Mouse (Mus musculus): ENCODE results near the gene Gm20388. TPM values are rescaled to one million over a fixed set of nuclear protein-coding genes. Genes with fewer than 3 reads are reported as not detected.
"Not testable (repeated sequence)": the region's sequence is repeated elsewhere in the genome, so short reads cannot be mapped to it uniquely, and the experiment has no call there.

Gm20388 gene
- polyA plus RNA-seq, 1 experiment from 2014 or later, result 8.3 TPM

DNA sequence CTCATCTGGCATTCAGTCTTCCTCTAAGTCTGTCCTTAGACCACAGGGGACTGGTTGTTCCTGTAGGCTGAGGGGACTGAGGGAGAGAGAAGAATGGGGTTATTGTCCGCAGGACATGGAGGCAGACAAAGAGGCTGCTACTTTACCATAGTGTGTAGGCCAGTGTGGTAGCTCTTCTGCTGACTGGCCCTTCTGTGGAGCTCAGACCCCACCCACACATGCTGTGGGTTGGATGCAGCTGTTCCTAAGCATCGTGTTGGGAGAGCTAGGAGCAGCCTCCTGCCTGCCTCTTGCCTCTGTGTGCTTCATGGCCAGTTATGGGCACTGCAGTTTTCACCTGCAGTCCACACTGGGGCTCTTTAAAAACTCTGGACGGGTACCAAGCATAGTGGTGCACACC is 3346.5 kb downstream of the Gm20388 start:
- no peak overlapping the region for H3K4me2 ChIP-seq (ENCODE audit: low read length)
- WGBS, result 84% methylated on average over 3 of the region's 3 CpGs
- no peak overlapping the region for H3K4me3 ChIP-seq (ENCODE audit: low read depth, low read length)
- no peaks in the 10 kb centered on the region for H3K9me3 ChIP-seq (ENCODE audit: control insufficient read depth, low read length)
- no peaks in the 10 kb centered on the region for H3K27me3 ChIP-seq (replicated peaks; ENCODE audit: control insufficient read depth, insufficient read depth, low read length)
- H3K36me3 ChIP-seq (ENCODE audit: control insufficient read depth, insufficient read depth, low read length), result peaks cover 51% of the 10 kb centered on the region
- DNase-seq (ENCODE audit: low spot score) (no peak), ATAC-seq (replicated peaks; ENCODE audit: low FRiP score, low TSS enrichment, low read depth) (no peak)
- peaks cover 21% of the 10 kb centered on the region for H3K4me1 ChIP-seq (replicated peaks; ENCODE audit: control insufficient read depth, insufficient read depth, low read length)
- H3K9ac ChIP-seq (ENCODE audit: low read length), result no peak overlapping the region
- H3K27ac ChIP-seq (ENCODE audit: low read depth), result no peak overlapping the region

DNA sequence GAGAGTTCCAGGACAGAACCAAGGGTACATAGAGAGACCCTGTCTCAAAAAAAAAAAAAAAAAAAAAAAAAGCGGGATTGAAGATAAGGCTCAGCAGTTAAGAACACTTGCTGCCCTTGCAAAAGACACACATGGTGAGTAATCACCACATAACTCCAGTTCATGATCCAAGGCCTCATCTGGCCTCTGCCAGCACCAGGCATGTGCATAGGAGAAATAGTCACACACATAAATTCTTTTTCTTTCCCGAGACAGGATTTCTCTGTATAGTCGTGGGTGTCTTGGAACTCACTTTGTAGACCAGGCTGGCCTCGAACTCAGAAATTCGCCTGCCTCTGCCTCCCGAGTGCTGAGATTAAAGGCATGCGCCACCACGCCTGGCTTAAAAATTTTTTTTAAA is 3347.0 kb downstream of the Gm20388 start:
- DNase-seq (ENCODE audit: low spot score); H3K4me3 ChIP-seq (ENCODE audit: low read depth, low read length); H3K4me2 ChIP-seq (ENCODE audit: low read length); H3K27ac ChIP-seq (ENCODE audit: low read depth); H3K9me3 ChIP-seq (ENCODE audit: control insufficient read depth, low read length); H3K27me3 ChIP-seq (replicated peaks; ENCODE audit: control insufficient read depth, insufficient read depth, low read length); ATAC-seq (replicated peaks; ENCODE audit: low FRiP score, low TSS enrichment, low read depth); H3K9ac ChIP-seq (ENCODE audit: low read length): not testable (repeated sequence)
- peaks cover 56% of the 10 kb centered on the region for H3K36me3 ChIP-seq (ENCODE audit: control insufficient read depth, insufficient read depth, low read length)
- 89% methylated on average over 8 of the region's 8 CpGs for WGBS
- H3K4me1 ChIP-seq (replicated peaks; ENCODE audit: control insufficient read depth, insufficient read depth, low read length), result peaks cover 18% of the 10 kb centered on the region

DNA sequence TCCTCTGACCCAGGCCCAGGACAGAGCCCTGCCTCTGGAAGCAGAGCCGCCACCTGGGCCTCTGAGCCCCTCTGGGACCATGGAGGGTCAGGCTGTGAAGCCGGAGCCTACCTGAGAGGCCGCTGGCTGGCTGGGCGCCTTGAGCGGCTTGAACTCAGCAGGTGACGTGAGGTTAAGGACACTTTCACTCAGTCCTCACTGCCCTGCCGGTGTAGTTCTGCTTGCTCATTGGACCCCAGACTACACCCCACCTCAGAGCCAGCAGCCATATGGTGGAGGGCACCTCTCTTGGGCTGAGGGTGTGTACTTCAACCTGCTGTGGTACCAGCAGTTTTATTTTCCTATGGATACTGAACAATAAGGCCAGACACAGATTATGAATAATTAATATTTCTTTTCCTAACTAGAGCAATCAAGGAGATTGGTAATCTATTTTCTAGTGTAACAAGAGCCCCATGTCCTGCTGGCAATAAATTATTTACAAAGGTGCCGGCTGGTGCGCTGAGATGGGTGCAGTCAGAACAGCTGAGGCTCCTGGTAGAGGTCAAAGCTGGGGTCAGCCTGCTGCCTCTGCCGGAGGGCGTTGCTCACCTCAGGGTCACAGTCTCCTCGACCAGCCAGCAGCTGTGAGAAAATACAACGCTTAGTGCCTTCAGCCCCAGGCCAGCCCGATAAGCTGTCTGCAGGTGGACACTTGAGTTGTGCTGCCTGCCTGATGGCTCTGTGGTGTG is 3357.4 kb downstream of the Gm20388 start:
- no peaks in the 10 kb centered on the region for H3K9me3 ChIP-seq (ENCODE audit: control insufficient read depth, low read length)
- no peak overlapping the region for H3K4me3 ChIP-seq (ENCODE audit: low read depth, low read length)
- peaks cover 77% of the 10 kb centered on the region for H3K36me3 ChIP-seq (ENCODE audit: control insufficient read depth, insufficient read depth, low read length)
- DNase-seq (ENCODE audit: low spot score) (no peak), ATAC-seq (replicated peaks; ENCODE audit: low FRiP score, low TSS enrichment, low read depth) (no peak)
- H3K27ac ChIP-seq (ENCODE audit: low read depth), result no peak overlapping the region
- 70% methylated on average over 14 of the region's 14 CpGs for WGBS
- H3K9ac ChIP-seq (ENCODE audit: low read length), result no peak overlapping the region
- no peak overlapping the region for H3K4me2 ChIP-seq (ENCODE audit: low read length)
- no peaks in the 10 kb centered on the region for H3K4me1 ChIP-seq (replicated peaks; ENCODE audit: control insufficient read depth, insufficient read depth, low read length)
- no peaks in the 10 kb centered on the region for H3K27me3 ChIP-seq (replicated peaks; ENCODE audit: control insufficient read depth, insufficient read depth, low read length)

DNA sequence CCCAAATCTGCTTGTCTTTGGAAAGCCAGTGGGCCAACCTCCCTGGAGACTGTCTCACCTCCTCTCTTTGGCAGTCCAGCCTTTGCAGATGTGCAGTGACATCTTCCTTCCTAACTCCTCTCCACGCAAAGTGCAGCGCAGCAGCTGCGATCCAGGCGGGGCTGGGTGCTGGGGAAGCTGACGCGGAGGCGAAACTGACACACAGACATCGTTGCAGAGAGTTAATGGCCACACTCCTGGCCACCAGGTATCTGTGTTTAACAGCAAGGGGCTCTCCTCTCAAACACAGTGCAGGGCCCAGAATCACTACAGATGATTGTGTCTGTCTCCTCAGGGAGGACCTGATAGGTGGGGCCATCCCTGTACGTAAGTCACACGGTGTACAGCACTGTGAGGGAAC is 3360.5 kb downstream of the Gm20388 start:
- WGBS, result 89% methylated on average over 10 of the region's 10 CpGs
- no peaks in the 10 kb centered on the region for H3K27me3 ChIP-seq (replicated peaks; ENCODE audit: control insufficient read depth, insufficient read depth, low read length)

DNA sequence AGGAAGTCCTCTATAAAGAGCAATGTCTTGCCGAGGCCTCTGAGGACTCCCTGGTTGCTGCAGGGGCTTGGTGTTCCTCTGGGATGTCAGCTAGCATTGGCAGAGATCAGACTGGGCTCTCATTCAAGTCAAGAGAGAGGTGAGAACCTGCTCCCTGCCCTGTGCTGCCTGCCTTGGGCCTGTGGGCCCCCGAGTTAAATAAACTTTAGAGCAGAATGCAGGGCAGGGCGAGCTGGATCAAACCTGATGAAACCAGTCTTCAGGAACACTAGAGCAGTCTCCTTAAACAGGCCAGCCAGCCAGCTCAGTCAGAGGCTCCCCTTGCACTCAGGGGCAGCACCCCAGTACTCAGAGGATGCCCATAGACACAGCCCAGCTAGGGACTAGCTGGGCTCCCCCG is 3361.3 kb downstream of the Gm20388 start:
- no peak overlapping the region for H3K4me3 ChIP-seq (ENCODE audit: low read depth, low read length)
- H3K4me2 ChIP-seq (ENCODE audit: low read length), result no peak overlapping the region
- H3K36me3 ChIP-seq (ENCODE audit: control insufficient read depth, insufficient read depth, low read length), result peaks cover 47% of the 10 kb centered on the region
- no peaks in the 10 kb centered on the region for H3K9me3 ChIP-seq (ENCODE audit: control insufficient read depth, low read length)
- no peak overlapping the region for H3K9ac ChIP-seq (ENCODE audit: low read length)
- ATAC-seq (replicated peaks; ENCODE audit: low FRiP score, low TSS enrichment, low read depth) (no peak), DNase-seq (ENCODE audit: low spot score) (no peak)
- no peaks in the 10 kb centered on the region for H3K4me1 ChIP-seq (replicated peaks; ENCODE audit: control insufficient read depth, insufficient read depth, low read length)
- 69% methylated on average over 4 of the region's 4 CpGs for WGBS
- no peak overlapping the region for H3K27ac ChIP-seq (ENCODE audit: low read depth)
- H3K27me3 ChIP-seq (replicated peaks; ENCODE audit: control insufficient read depth, insufficient read depth, low read length), result no peaks in the 10 kb centered on the region

More for the DNA sequence above, 3360.5 kb downstream of the Gm20388 start:
- ATAC-seq (replicated peaks; ENCODE audit: low FRiP score, low TSS enrichment, low read depth) (no peak), DNase-seq (ENCODE audit: low spot score) (no peak)
- H3K4me1 ChIP-seq (replicated peaks; ENCODE audit: control insufficient read depth, insufficient read depth, low read length), result no peaks in the 10 kb centered on the region
- no peak overlapping the region for H3K4me2 ChIP-seq (ENCODE audit: low read length)
- peaks cover 52% of the 10 kb centered on the region for H3K36me3 ChIP-seq (ENCODE audit: control insufficient read depth, insufficient read depth, low read length)
- H3K27ac ChIP-seq (ENCODE audit: low read depth), result no peak overlapping the region
- H3K9me3 ChIP-seq (ENCODE audit: control insufficient read depth, low read length), result no peaks in the 10 kb centered on the region
- no peak overlapping the region for H3K4me3 ChIP-seq (ENCODE audit: low read depth, low read length)
- no peak overlapping the region for H3K9ac ChIP-seq (ENCODE audit: low read length)

DNA sequence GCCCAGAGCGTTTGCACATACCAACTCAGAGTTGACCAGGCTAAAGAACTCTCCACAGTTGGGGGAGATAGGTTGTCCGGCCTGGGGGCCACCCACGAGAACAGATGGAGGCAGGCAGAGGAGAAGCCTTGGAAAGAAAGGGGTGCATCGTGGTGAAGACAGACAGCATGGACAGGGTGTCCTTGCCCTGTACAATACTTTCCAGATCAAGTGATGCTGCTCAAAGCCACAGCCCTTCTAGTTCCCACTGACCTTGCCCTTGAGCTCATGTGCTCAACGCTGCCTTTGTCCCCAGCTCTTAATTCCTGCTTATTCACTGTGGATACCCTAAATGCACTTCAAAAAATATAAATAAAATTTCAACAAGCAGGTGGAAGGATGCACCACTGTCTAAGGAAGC is 3363.8 kb downstream of the Gm20388 start:
- H3K36me3 ChIP-seq (ENCODE audit: control insufficient read depth, insufficient read depth, low read length), result peaks cover 25% of the 10 kb centered on the region

DNA sequence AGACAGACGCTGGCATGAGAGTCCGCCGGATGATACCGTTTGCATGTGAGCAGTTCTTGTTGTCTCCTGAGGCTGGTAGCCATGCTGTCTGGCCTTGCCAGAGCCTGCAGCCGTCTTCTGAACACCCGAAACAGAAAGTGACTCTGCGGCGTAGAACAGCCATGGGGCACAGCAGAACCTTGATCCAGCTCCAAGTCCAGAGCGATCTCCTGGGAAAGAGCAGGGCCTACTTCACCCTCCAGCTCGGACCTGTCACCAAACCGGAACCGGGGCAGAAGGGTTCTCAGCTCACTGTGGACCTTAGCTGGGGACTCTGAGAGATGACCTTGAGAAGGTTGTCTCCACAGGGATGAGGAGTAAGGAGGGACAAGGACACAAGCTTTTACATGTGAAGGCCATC is 3364.5 kb downstream of the Gm20388 start:
- no peaks in the 10 kb centered on the region for H3K9me3 ChIP-seq (ENCODE audit: control insufficient read depth, low read length)
- H3K27ac ChIP-seq (ENCODE audit: low read depth), result no peak overlapping the region
- H3K4me1 ChIP-seq (replicated peaks; ENCODE audit: control insufficient read depth, insufficient read depth, low read length), result no peaks in the 10 kb centered on the region
- H3K4me2 ChIP-seq (ENCODE audit: low read length), result no peak overlapping the region
- DNase-seq (ENCODE audit: low spot score) (no peak), ATAC-seq (replicated peaks; ENCODE audit: low FRiP score, low TSS enrichment, low read depth) (no peak)
- H3K36me3 ChIP-seq (ENCODE audit: control insufficient read depth, insufficient read depth, low read length), result peaks cover 22% of the 10 kb centered on the region
- no peak overlapping the region for H3K4me3 ChIP-seq (ENCODE audit: low read depth, low read length)
- WGBS, result 95% methylated on average over 12 of the region's 12 CpGs
- H3K9ac ChIP-seq (ENCODE audit: low read length), result no peak overlapping the region
- H3K27me3 ChIP-seq (replicated peaks; ENCODE audit: control insufficient read depth, insufficient read depth, low read length), result no peaks in the 10 kb centered on the region

More for the DNA sequence above, 3363.8 kb downstream of the Gm20388 start:
- no peak overlapping the region for H3K9ac ChIP-seq (ENCODE audit: low read length)
- no peak overlapping the region for H3K4me2 ChIP-seq (ENCODE audit: low read length)
- no peak overlapping the region for H3K27ac ChIP-seq (ENCODE audit: low read depth)
- no peaks in the 10 kb centered on the region for H3K9me3 ChIP-seq (ENCODE audit: control insufficient read depth, low read length)
- ATAC-seq (replicated peaks; ENCODE audit: low FRiP score, low TSS enrichment, low read depth), result no peak
- 76% methylated on average over 5 of the region's 5 CpGs for WGBS
- H3K4me1 ChIP-seq (replicated peaks; ENCODE audit: control insufficient read depth, insufficient read depth, low read length), result no peaks in the 10 kb centered on the region
- no peaks in the 10 kb centered on the region for H3K27me3 ChIP-seq (replicated peaks; ENCODE audit: control insufficient read depth, insufficient read depth, low read length)
- H3K4me3 ChIP-seq (ENCODE audit: low read depth, low read length), result no peak overlapping the region
- DNase-seq (ENCODE audit: low spot score), result no peak

DNA sequence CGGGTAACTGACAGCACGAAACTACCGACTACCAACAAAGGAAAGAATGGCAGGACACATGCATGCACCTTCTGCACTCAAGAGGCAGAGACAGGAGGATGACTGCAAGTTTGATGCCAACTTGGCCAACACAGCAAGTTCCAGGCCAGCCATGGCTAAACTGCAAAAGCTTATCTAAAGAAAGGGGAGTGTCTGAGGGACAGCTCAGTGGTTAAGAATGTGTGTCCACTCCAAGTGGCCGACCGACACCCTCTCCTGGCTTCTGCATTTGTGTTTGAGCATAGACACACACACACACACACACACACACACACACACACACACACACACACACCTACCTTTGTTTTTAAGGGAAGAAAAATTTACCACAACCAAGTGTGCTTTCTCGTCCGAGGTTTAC is 3367.8 kb downstream of the Gm20388 start:
- Histone ChIP-seq H3K4me1 (replicated peaks; ENCODE audit: control insufficient read depth, insufficient read depth, low read length) (no peaks in the 10 kb centered on the region), H3K4me2 (ENCODE audit: low read length) (no peak overlapping the region), H3K36me3 (ENCODE audit: control insufficient read depth, insufficient read depth, low read length) (peaks cover 24% of the 10 kb centered on the region), H3K27ac (ENCODE audit: low read depth) (no peak overlapping the region), H3K9me3 (ENCODE audit: control insufficient read depth, low read length) (no peaks in the 10 kb centered on the region), H3K9ac (ENCODE audit: low read length) (no peak overlapping the region), H3K4me3 (ENCODE audit: low read depth, low read length) (no peak overlapping the region), H3K27me3 (replicated peaks; ENCODE audit: control insufficient read depth, insufficient read depth, low read length) (no peaks in the 10 kb centered on the region)
- DNase-seq (ENCODE audit: low spot score) (no peak), ATAC-seq (replicated peaks; ENCODE audit: low FRiP score, low TSS enrichment, low read depth) (no peak)
- 69% methylated on average over 7 of the region's 7 CpGs for WGBS

DNA sequence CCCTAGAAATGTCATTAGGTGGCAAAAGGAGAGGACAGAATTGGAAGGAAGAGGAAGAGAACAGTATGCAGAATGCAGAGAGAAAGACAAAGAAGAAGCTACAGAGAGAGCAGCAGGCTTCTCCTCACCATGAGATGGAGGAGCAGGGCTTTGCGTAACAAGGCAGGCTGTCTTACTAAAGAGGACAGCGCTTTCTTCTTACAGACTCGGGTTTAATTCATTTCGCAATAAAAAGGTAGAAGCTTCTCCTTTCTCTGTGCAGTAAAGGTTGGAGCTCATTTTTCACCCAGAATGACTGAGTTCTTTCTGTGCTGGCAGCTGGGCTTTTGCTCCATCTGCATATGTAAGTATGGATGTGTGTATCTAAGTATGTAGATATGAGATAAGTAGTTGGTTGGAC is 3369.2 kb downstream of the Gm20388 start:
- Histone ChIP-seq H3K9ac (ENCODE audit: low read length) (no peak overlapping the region), H3K36me3 (ENCODE audit: control insufficient read depth, insufficient read depth, low read length) (peaks cover 20% of the 10 kb centered on the region), H3K9me3 (ENCODE audit: control insufficient read depth, low read length) (no peaks in the 10 kb centered on the region), H3K4me3 (ENCODE audit: low read depth, low read length) (no peak overlapping the region), H3K4me2 (ENCODE audit: low read length) (no peak overlapping the region), H3K27me3 (replicated peaks; ENCODE audit: control insufficient read depth, insufficient read depth, low read length) (no peaks in the 10 kb centered on the region), H3K4me1 (replicated peaks; ENCODE audit: control insufficient read depth, insufficient read depth, low read length) (no peaks in the 10 kb centered on the region), H3K27ac (ENCODE audit: low read depth) (no peak overlapping the region)
- no peak for ATAC-seq (replicated peaks; ENCODE audit: low FRiP score, low TSS enrichment, low read depth)
- WGBS, result 94% methylated on average over 4 of the region's 4 CpGs
- DNase-seq (ENCODE audit: low spot score), result no peak
